Mouse (Mus musculus): ENCODE results near the gene Mettl6. TPM values are rescaled to one million over a fixed set of nuclear protein-coding genes. Genes with fewer than 3 reads are reported as not detected.
"Not testable (repeated sequence)": the region's sequence is repeated elsewhere in the genome, so short reads cannot be mapped to it uniquely, and the experiment has no call there.

Mettl6 gene
- polyA plus RNA-seq, 1 experiment from 2014 or later = 79.9 TPM

DNA sequence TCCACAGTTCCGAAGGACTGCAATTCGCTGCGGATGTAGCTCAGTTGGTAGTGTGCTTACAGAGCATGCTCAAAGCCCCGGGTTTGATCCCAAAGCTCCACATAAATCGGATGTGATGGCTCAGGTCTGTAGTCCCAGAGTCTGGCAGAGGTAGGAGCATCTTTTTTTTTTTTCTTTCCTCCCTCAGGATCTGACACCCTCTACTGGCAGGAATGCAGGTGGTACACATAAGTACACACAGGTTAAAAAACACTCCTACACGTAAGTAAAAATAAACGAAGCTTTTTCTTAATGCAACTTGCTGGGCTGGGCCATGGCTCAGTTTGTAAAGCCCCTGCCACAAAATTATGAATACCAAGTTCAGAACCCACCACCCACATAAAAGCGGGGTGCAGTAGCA lies 30.7 kb downstream of the Mettl6 start:
- WGBS = 60% methylated on average over 8 of the region's 8 CpGs
- no peak for DNase-seq (ENCODE audit: extremely low spot score, low spot score)
- H3K4me1 ChIP-seq = peaks cover 10% of the 10 kb centered on the region
- no peak overlapping the region for H3K27ac ChIP-seq
- no peaks in the 10 kb centered on the region for H3K36me3 ChIP-seq (replicated peaks)
- H3K27me3 ChIP-seq (ENCODE audit: poor library complexity, severe bottlenecking) = no peaks in the 10 kb centered on the region
- no peaks in the 10 kb centered on the region for H3K9me3 ChIP-seq
- no peak overlapping the region for H3K4me3 ChIP-seq

DNA sequence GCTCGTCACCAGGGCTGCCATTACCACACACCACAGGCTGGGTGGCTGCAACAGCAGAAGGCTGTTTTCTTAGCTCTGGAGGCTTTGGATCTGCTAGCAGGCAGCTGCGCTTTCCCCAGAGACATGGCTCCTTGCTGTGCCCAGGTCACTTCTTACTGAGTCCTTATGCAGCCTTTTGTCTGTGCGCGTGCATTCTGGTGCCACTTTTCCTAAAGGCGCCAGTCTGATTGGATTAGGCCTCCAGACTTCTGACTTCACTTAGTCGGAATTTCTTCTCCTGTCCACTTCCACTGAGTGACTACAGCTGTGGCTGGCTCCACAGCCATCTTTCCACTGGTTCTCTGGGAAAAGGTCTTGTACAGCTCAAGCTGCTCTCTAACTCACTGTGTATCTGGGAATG lies 32.0 kb downstream of the Mettl6 start:
- H3K4me1 ChIP-seq = peaks cover 10% of the 10 kb centered on the region
- no peaks in the 10 kb centered on the region for H3K27me3 ChIP-seq (ENCODE audit: poor library complexity, severe bottlenecking)
- no peaks in the 10 kb centered on the region for H3K36me3 ChIP-seq (replicated peaks)
- H3K4me3 ChIP-seq = no peak overlapping the region
- no peaks in the 10 kb centered on the region for H3K9me3 ChIP-seq
- no peak for DNase-seq (ENCODE audit: extremely low spot score, low spot score)
- H3K27ac ChIP-seq = no peak overlapping the region
- 78% methylated on average over 6 of the region's 6 CpGs for WGBS

DNA sequence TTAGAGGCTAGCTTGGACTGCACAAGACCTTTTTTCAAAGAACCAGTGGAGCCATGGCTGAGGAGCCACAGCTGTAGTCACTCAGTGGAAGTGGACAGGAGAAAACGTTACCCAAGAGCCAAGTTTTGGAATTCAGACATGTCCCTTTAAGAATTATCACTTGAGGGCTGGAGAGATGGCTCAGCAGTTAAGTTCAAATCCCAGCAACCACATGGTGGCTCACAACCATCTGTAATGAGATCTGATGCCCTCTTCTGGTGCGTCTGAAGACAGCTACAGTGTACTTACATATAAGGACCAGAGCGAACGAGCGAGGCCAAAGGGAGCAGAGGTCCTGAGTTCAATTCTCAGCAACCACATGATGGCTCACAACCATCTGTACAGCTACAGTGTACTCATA lies 32.6 kb downstream of the Mettl6 start:
- WGBS = 79% methylated on average over 5 of the region's 5 CpGs
- H3K4me3 ChIP-seq; DNase-seq (ENCODE audit: extremely low spot score, low spot score); H3K27ac ChIP-seq; H3K9me3 ChIP-seq; H3K27me3 ChIP-seq (ENCODE audit: poor library complexity, severe bottlenecking); H3K4me1 ChIP-seq; H3K36me3 ChIP-seq (replicated peaks): not testable (repeated sequence)

DNA sequence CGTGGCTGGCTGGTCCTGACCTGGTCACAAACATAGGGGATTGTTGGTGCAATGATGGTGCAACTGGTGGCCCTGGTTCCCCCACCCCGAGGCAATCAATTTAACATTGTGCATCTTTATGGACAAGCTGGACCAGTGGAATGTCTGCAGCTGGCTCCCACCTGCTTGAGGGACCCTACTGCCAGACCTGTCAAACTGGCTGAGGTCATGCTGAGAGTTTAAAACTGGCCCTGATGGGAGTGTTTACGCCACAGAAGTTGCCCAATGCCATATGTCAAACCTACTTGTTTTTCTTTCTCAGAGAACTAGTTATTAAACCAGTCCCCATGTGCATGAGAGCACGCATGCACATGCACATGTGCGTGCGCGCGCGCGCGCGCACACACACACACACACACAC lies 36.8 kb downstream of the Mettl6 start:
- no peaks in the 10 kb centered on the region for H3K9me3 ChIP-seq
- DNase-seq (ENCODE audit: extremely low spot score, low spot score) = no peak
- no peak overlapping the region for H3K4me3 ChIP-seq
- no peak overlapping the region for H3K27ac ChIP-seq
- H3K4me1 ChIP-seq = peaks cover 4% of the 10 kb centered on the region
- no peaks in the 10 kb centered on the region for H3K27me3 ChIP-seq (ENCODE audit: poor library complexity, severe bottlenecking)
- no peaks in the 10 kb centered on the region for H3K36me3 ChIP-seq (replicated peaks)
- WGBS = 92% methylated on average over 12 of the region's 12 CpGs

DNA sequence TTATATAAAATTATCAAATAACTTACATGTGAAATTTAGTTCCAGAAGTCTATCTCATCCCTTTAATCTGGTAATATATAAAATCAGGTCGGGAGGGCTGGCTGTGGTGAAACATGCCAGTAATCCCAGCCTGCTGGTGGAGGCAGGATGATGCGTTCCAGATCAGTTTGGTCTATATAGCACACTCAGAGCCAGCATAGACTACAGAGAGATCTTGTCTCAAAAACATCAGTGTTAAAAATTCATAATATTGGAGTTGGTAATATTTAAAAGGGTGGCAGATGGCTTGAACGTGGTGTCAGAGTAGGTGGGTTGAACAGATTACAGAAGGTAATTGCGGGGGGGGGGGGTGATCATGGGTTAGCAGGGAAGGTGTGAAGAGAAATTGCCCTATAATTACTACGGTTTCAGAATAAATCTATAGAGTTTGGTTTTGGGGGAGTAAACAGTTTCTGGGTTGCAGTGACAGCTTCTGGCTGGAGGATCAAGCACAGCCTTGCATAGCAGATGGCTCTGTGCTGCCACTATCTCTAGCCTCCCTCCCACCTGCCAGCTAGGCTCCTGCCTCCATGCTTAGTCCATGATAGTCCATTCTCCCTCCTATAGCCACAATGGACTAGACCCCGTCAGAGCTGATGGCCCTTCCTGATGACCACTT lies 38.6 kb downstream of the Mettl6 start:
- H3K4me1 ChIP-seq = no peaks in the 10 kb centered on the region
- no peaks in the 10 kb centered on the region for H3K9me3 ChIP-seq
- no peaks in the 10 kb centered on the region for H3K36me3 ChIP-seq (replicated peaks)
- no peak overlapping the region for H3K4me3 ChIP-seq
- no peak for DNase-seq (ENCODE audit: extremely low spot score, low spot score)
- H3K27me3 ChIP-seq (ENCODE audit: poor library complexity, severe bottlenecking) = no peaks in the 10 kb centered on the region
- WGBS = 90% methylated on average over 6 of the region's 6 CpGs
- H3K27ac ChIP-seq = no peak overlapping the region

DNA sequence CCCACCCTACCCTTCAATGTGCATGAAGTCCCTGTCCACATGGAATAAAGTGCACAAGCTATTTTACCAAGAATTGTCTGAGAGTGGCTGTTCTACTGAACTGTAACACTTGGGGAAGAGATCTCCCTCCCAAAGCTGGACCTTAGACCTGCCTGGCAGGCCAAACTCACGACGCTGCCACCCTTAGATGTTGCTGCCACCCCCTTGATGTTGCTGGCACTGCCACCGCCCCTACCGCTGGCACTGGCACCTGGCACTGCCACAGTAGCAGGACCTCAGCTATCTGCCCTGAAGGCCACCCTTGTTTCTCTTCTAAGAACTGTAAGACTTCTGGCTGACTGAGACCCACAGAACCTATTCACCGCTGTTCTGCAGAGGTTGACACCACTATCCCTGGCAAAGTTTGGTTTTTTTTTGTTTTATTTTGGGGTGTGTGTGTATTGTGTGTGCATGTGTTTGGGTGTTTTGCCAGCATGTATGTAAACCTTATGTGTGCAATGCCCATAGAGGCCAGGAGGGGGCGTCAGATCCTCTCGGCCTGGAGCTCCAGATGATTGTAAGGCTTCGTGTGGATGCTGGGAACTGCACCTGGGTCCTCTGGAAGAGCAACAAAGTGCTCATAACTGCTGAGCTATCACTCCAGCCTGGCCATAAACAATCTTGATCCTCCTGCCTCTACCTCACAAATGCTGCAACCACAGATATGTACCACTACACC lies 39.8 kb downstream of the Mettl6 start:
- WGBS = 87% methylated on average over 8 of the region's 8 CpGs
- Histone ChIP-seq H3K36me3 (replicated peaks) (no peaks in the 10 kb centered on the region), H3K9me3 (no peaks in the 10 kb centered on the region), H3K4me3 (no peak overlapping the region), H3K27me3 (ENCODE audit: poor library complexity, severe bottlenecking) (no peaks in the 10 kb centered on the region), H3K27ac (no peak overlapping the region), H3K4me1 (no peaks in the 10 kb centered on the region)
- DNase-seq (ENCODE audit: extremely low spot score, low spot score) = no peak

DNA sequence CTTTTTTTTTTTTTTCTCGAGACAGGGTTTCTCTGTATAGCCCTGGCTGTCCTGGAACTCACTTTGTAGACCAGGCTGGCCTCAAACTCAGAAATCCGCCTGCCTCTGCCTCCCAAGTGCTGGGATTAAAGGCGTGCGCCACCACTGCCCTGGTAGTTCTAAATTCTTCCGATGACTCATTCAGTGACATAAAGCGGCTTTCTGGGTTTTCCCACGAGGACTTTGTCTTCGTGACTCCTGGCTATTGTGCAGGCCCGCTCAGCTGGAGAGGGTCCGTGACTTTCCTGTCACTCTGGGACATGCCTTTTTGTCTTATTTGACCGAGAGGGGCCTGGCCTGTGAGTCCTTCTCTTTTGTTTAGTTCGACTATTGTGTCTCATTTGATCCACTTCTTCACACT lies 40.9 kb downstream of the Mettl6 start:
- not testable (repeated sequence) for H3K27me3 ChIP-seq (ENCODE audit: poor library complexity, severe bottlenecking); H3K4me1 ChIP-seq; H3K4me3 ChIP-seq; H3K27ac ChIP-seq; DNase-seq (ENCODE audit: extremely low spot score, low spot score); H3K36me3 ChIP-seq (replicated peaks); H3K9me3 ChIP-seq
- 81% methylated on average over 12 of the region's 12 CpGs for WGBS

DNA sequence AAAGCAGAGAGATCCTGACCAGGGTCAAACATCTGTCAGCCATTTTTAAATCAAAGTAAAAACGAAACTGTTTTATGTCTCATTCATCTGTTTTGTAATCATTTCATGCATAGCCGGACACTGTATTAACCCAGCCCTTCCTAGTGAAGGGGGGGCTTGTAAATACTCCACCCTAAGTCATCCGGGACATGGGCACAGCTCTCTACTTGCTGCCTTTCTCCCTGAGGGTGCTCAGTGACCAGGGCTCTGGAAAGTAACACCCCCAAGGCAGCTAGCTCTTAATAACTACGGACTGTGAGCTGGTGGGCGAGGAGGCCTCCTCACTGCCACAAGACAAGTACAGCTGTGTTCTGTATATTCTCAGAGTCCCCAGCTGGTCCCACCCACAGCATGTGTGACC lies 45.8 kb downstream of the Mettl6 start:
- Histone ChIP-seq H3K27me3 (ENCODE audit: poor library complexity, severe bottlenecking) (no peaks in the 10 kb centered on the region), H3K9me3 (no peaks in the 10 kb centered on the region), H3K4me3 (no peak overlapping the region), H3K27ac (no peak overlapping the region), H3K4me1 (no peaks in the 10 kb centered on the region), H3K36me3 (replicated peaks) (no peaks in the 10 kb centered on the region)
- WGBS = 80% methylated on average over 5 of the region's 5 CpGs
- DNase-seq (ENCODE audit: extremely low spot score, low spot score) = no peak

DNA sequence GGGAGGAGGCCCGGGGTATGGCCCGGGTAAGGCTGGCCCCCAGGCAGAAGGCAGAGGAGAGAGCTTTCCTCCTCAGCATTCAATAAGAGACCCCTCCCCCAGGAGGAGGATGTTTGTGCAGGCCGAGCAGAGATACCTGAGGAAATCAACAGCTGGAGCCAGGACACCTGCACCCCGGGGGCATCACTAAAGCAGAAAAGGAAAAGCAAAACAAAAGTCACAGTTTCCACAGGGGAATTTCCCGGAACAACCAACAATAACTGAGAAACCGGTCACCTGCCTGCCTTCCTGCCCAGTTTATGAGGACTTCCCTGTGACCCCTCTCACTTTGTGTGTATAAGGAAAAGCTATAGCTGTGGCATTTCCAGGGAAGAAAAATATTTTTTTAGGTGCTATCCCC lies 51.2 kb downstream of the Mettl6 start:
- 74% methylated on average over 6 of the region's 6 CpGs for WGBS
- Histone ChIP-seq H3K36me3 (replicated peaks) (no peaks in the 10 kb centered on the region), H3K4me1 (no peaks in the 10 kb centered on the region), H3K27ac (no peak overlapping the region), H3K9me3 (no peaks in the 10 kb centered on the region), H3K4me3 (no peak overlapping the region), H3K27me3 (ENCODE audit: poor library complexity, severe bottlenecking) (0 out of 2 replicates have a peak, but pooled peaks cover under 1% of the 10 kb centered on the region)
- no peak for DNase-seq (ENCODE audit: extremely low spot score, low spot score)

DNA sequence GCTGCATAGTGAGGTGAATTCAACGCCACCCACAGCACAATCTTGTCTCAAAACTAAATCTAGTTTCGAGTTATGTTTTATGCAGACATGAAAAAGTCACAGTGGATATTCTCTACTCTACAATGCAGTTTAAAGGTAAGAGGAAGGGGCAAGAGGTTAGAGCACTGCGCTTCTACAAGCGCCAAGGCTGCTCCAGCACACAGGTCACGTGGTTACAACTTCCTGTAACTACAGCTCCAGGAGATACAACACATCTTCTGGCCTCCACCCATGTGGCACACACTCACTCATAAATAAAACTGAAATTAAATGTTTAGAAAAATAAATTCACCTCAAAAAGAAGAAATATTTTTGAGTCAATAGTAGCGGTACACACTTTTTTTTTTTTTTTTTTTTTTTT lies 54.1 kb downstream of the Mettl6 start:
- no peak overlapping the region for H3K27ac ChIP-seq
- 83% methylated on average over 6 of the region's 6 CpGs for WGBS

DNA sequence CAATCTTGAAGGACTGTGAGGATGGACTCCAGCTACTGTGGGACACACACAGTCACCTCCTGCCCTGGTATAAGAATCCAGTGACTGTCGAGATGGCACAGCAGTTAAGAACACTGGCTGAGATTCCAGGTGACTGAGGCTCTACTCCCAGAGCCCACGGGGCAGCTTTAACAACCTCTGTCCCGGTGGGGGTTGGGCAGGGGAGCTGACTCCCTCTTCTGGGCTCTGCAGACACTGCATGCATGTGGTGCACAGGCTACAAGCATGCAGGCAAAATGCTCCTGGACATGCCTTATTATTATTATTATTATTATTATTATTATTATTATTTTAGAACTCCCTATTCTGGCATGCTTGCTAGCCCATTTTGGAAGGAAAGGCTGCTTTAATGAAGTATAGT lies 54.6 kb downstream of the Mettl6 start:
- H3K4me3 ChIP-seq = no peak overlapping the region
- no peak for DNase-seq (ENCODE audit: extremely low spot score, low spot score)
- peaks cover 22% of the 10 kb centered on the region for H3K27me3 ChIP-seq (ENCODE audit: poor library complexity, severe bottlenecking)
- 44% methylated on average over 3 of the region's 3 CpGs for WGBS
- no peaks in the 10 kb centered on the region for H3K36me3 ChIP-seq (replicated peaks)
- H3K4me1 ChIP-seq = peaks cover 14% of the 10 kb centered on the region
- no peak overlapping the region for H3K27ac ChIP-seq
- H3K9me3 ChIP-seq = no peaks in the 10 kb centered on the region

More for the DNA sequence above, 54.1 kb downstream of the Mettl6 start:
- H3K36me3 ChIP-seq (replicated peaks) = no peaks in the 10 kb centered on the region
- DNase-seq (ENCODE audit: extremely low spot score, low spot score) = no peak
- peaks cover 19% of the 10 kb centered on the region for H3K27me3 ChIP-seq (ENCODE audit: poor library complexity, severe bottlenecking)
- no peaks in the 10 kb centered on the region for H3K9me3 ChIP-seq
- no peak overlapping the region for H3K4me3 ChIP-seq
- peaks cover 10% of the 10 kb centered on the region for H3K4me1 ChIP-seq

DNA sequence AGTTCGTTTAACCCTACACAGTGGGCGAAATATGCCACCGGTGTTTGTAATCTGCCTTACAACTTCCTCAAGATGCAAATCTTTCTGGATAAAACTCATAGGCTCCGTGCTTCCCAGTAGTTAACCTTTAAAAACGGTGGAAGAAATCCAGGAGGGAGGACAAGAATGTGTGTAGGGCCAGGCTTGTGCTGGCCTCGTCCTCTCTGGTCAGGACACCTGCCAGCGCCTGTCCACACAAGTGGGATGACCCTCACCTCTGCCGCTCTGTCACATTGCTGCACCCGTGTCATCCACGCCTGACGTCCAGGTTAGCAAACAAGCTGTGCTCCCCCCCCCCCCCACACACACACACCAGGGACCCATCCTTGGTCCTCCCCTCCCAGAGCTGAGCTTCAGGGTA lies 55.6 kb downstream of the Mettl6 start:
- no peak overlapping the region for H3K27ac ChIP-seq
- peaks cover 24% of the 10 kb centered on the region for H3K4me1 ChIP-seq
- H3K9me3 ChIP-seq = no peaks in the 10 kb centered on the region
- no peak for DNase-seq (ENCODE audit: extremely low spot score, low spot score)
- H3K27me3 ChIP-seq (ENCODE audit: poor library complexity, severe bottlenecking) = peaks cover 32% of the 10 kb centered on the region
- 85% methylated on average over 11 of the region's 11 CpGs for WGBS
- no peak overlapping the region for H3K4me3 ChIP-seq
- no peaks in the 10 kb centered on the region for H3K36me3 ChIP-seq (replicated peaks)

DNA sequence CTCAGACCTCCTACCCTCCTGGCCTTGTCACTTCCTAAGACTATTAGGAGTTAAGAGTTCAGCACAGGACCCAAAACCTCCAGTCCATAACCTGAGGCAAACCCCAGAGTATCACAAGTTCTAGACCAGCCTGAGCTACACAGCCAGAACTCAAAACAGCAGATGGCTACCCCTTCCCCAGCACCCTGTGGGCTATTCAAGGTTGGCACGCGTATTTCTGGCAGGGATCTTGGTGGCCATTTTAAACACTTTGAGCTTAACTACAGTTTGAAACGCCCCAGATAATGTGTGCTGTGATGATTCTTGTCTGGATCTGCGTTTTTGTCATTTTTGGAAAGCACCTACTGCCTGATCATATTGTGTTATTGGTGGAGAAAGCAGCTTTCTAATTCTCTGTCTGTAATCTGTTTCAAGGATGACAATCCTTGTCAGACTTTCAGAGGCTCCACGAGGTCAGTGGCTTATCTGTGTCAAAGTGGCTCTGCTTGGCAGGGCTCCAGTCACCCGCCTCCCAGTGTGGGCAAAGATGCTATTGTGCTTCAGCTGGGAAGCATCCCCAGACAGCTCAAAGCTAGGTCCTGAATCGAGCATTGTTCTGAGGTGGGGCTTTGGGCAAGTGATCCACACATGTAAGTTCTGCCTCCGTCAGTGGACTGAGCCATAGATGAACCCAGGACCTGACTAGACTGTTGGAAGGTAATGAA lies 56.9 kb downstream of the Mettl6 start:
- 80% methylated on average over 8 of the region's 8 CpGs for WGBS
- Histone ChIP-seq H3K27me3 (ENCODE audit: poor library complexity, severe bottlenecking) (peaks cover 40% of the 10 kb centered on the region), H3K9me3 (no peaks in the 10 kb centered on the region), H3K4me3 (no peak overlapping the region), H3K36me3 (replicated peaks) (no peaks in the 10 kb centered on the region), H3K27ac (no peak overlapping the region), H3K4me1 (peaks cover 36% of the 10 kb centered on the region)
- DNase-seq (ENCODE audit: extremely low spot score, low spot score) = no peak
